Mouse (Mus musculus) gastrocnemius, postnatal 14 days (tissue): ENCODE measurements around the gene Sertad2. TPM values are rescaled to one million over a fixed set of nuclear protein-coding genes. Genes with fewer than 3 reads are reported as not detected.
A peak's percentile ranks its signal among the peaks of the same experiment; 100 is the strongest.

Source experiments
- DNase-seq: peaks from one replicate; pipeline ENCODE4 v3.0.0; 2021; ENCODE audit warnings: mixed read lengths
- intact Hi-C: fragments of 180-260 bp; cut with DNase I; formaldehyde crosslinking; loops from one replicate; pipeline ENCODE4 v1.15.1; 2025; ENCODE audit warnings: low total_unique reads
- total RNA-seq, 2 experiments: library from RNA; stranded (reverse); gene quantifications; 2 replicates each; pipeline ENCODE4 v1.2.3; 2021

Sertad2 gene
- total RNA-seq, 2 experiments from 2014 or later, result 9.6 to 12.0 TPM

DNA sequence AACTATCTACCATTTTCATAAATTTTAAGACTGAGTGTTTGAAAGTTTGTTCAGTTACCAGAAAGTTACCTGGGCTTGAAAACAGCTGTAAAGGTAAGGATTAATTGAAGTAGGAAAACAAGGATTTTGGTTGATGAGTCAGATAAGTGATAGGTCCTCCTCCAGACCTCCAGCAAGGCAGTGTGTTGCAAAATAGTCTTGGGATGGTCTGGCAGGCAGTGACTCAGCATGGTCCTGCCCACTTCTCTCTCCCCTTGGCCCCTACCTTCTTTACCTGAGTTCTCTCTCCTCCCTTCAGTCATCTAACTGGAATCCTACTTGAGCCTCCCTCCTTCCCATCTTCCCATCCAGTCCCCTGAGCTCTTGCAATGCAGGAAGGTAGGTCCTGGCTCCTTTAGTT, 43.1 kb downstream of the Sertad2 start:
- no peak for DNase-seq
- intact Hi-C loops, result no loop called here

DNA sequence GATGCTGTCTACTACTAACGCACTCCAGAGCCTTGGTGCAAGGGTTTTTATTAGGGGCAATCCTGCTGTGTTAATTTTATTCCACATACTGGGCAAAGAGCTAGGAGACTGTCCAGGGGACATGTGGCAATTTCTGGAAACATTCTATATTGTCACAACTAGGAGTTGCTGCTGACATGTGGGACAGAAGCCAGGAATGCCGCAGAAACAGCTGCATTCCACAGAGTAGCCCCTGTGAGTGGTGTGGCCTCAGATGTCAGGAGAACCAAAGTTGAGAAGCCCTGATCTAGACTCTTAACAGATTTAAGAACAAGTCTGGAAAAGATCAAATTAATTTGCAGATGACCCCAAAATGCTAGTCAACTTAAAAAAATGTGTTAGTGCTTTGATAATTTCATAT, 46.3 kb downstream of the Sertad2 start:
- no peak for DNase-seq
- intact Hi-C loops, result no loop called here

DNA sequence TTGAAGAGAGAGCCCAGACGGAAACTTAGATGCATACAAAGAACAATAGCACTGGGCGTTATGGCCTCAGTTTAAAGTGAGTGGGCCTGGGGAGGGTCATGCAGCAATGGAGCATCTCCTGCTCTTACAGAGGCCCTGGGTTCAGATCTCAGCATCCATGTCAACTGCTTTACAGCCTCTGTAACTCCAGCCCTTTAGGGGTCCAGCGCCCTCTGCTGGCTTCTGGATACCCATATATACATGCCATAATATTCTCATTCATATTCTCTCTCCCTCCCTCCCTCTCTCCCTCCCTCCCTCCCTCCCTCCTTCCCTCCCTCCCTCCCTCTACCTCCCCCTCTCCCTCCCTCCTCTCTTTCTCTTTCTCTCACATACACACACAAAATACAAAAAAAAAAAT, 49.0 kb downstream of the Sertad2 start:
- intact Hi-C loops, result no loop called here
- no peak for DNase-seq

DNA sequence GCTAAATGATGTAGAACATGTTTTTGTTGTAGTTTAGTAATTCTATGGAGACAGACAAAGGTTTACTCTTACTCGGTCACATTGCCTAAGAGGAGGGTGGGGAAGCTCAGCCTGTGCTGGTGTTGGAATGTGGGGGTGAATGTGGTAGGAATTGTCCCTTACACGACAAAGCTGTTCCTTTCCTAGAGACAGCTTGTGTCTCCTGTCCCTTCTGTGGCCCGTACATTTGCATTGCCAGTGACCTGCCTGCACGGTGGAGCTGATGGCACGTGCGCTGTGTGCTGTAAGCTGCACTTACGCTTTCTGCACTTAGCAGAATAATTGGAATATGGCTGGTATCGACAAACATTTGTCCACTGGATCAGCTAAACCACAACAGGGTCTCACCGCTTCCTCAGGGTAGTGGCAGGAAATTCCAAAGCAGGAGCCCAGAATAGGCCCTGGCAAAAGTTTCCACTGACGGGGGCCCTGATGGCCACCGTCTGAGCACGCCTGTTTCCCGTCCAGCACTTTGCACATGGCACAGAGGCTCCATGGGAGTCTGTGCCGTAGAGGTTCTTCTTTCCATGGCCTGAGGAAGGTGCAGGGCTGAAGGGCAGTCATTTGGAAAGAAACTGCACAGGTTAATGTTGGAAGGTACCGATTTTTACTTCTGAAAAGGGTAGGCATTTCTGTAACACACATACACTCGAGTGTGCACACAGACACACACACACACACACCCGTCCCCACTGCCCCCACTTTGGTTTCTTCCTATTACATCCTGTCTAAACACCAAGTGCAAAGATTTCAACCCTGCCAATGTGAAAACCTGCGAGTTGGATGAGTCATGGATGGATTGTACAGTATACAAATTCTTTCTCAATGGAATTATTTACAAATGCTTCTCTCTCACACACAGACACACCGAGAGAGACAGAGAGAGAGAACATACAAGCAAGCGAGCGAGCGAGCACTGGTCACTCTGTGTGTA, 51.5 kb downstream of the Sertad2 start:
- intact Hi-C loops, result no loop called here
- no peak for DNase-seq

DNA sequence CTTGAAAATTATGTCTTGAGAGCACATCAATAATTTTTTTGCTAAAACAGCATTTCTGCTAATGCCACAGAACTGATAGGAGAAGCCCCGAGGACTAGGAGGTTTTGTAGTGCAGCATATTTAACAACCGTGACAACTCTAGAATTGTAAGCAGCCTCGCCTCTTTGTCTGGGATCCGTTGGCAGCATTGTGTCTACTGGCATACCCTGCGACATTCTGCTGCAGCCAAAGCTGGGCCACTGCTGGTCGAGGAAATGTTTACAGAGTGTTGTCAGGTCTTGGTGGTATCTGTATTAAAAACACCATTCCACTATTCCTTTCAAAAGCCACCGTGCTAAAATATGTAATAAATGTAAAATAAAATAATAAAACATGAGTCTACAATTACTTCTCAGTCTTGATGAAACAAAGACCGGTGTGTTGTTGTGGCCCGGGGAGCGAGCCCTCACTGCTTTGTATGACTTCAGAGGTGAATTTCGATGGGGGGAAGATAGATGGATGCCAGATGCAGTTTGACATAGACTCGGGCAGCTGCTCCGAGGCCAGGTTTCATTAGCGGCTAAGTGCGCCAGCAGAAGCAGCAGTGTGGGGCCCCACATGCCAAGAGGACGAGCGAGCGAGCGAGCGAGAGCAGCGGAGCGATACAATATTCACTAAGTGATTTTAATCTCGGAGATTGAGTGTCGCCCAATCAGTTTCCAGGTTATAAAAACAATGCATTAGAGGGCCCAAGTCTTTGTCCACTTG, 60.2 kb downstream of the Sertad2 start:
- intact Hi-C loops, result no loop called here
- peak; percentile 50 for DNase-seq

DNA sequence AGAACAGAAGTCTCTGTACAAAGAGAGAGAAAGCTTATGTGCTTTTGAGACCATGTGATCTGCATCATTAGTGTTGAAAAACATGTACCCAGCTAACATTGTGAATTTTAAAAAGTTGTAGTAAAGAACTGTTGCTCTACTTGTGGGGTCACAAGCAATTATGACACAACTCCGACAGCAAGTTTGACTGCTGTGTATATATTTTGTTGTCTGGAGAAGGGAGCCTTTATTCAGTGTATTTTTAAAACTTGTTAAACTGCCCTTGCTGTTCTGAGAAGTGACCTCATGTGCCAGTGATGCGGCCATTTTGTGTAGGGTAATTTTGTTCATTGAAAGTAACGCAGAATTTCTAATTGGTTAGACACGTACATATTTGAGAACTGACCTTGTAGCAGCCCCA, 61.1 kb downstream of the Sertad2 start:
- intact Hi-C loops, result no loop called here
- DNase-seq, result no peak

DNA sequence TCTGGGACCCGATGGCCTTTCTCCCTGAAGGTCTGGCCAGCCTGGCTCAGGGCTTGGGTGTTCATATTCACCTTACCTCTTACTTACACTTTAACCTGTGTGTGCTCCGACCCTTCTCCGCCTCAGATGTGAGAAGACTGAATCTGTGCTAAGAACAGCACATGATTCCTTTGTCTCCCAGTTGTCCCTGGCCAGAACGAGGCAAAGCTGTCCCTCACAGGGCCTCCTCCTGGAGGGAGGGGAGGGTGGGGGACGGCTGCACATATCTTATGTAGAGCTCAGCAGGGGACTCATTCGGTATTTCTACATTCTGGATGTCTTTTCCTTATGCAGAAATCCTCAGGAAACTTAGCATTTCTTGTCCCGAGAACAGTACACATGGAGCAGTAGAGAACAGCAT, 62.6 kb downstream of the Sertad2 start:
- no peak for DNase-seq
- intact Hi-C loops, result no loop called here

DNA sequence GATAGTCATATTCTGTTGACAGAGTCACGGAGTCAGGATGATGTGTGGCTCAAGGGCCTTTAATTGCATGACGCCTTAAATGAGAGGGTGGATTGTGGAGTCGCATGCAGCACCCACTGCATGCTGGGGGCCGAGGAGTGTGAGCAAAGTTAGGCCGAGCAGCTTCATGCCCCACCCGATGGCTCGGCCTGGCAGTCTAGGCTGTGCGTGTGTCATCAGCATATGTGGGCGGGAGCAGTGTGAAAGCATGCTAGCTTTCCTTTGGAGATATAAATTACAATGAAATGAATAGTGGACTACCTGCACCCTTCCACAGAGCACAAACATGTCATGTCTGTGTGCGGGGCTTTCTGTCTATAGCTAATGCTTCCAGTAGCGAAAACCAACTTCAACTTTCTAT, 65.4 kb downstream of the Sertad2 start:
- intact Hi-C loops, result no loop called here
- DNase-seq, result no peak

DNA sequence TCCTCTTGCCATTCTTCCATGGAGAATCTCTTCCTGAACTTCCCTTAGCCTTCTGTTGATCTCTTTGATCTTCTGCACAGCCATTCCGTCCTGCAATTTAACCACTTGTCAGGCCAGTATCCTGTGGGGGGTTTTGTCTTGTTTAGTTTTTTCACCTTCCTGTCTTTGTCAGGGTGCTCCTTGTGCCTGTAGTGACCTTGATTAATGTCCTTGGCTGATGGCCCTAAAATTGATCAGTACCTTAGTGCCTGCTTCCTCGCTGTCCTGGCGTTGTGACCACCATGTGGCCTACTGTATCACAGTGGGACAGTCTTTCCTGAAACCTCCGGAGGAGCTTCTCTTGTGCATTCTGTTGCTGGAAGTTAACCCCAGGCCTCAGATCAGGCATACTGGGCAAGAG, 70.2 kb downstream of the Sertad2 start:
- no peak for DNase-seq
- intact Hi-C loops, result no loop called here

DNA sequence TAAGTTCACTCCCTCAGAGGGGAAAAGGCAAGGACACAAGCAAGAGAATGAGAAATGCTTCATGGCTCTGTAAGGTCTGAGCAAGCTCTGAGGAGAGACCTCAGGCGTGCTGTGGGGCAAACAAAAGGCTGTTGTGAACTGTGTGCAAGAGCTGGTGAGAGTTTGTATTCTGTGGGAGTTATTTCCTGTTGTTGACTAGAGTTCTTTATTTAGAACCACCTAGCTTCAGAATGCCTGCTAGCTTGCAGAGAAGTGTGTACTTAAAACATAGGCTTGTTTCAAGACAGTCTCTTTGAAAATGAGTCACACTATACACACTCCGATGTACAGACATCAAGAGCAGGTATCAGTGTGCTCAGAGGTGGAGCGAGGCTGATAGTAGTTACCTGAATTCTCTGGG, 73.0 kb downstream of the Sertad2 start:
- no peak for DNase-seq
- intact Hi-C loops, result no loop called here

DNA sequence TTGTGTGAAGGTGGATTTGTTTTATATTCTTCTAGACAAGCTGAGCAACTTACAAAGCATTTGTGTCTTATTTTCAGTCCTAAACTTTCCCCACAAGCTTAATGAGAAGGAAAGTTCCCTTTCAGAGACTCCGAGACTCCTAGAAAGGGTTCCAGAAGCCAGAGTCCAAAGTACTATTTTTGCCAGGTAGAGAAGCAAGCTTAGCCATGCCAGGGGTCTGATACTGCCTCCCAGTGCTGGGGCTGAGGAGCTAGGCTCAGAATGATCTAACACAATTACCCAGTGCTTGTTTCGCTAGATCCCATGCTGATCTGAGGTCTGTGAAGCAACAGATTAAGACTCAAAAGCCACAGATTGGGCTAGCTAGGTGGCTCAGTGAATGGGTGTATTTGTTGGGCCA, 84.1 kb downstream of the Sertad2 start:
- no peak for DNase-seq
- intact Hi-C loops, result no loop called here

DNA sequence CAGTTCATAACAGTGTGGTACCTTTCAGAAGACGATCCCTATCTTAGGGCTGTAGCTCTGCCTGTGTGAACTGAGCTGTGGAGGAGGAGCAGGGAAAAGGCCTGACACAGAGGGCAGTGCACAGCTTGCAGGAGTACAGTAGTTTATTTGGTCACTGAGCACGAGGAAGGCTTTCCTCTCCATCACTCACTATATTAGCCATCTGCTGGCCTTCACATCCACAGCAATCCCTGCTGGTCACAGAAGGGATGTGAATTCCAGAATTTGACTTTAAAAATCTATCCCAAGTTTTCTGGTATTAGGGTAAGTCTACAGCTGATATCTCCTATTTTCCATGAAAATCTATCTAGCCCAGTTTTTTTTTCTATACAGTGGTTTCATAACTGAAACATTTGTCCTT, 85.2 kb downstream of the Sertad2 start:
- intact Hi-C loops, result no loop called here
- DNase-seq, result no peak

DNA sequence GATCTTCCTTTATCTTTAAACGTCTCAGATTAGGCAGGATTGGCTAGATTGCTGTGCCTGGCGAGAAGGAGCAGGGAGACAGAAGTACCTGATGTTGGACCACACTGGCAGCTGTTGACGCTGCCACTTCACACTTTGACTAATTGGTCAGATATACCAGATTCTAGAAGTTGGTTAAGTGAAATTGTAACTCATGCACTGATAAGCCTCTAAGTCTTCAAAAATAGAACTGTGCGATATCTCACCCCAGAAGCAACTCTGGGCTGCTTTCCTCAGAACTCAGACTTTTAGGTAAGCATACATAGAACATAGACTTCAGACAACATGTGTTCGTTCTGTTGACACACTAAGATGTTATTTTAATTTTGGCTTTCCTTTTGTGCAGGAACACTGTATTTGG, 86.6 kb downstream of the Sertad2 start:
- intact Hi-C loops, result no loop called here
- no peak for DNase-seq

DNA sequence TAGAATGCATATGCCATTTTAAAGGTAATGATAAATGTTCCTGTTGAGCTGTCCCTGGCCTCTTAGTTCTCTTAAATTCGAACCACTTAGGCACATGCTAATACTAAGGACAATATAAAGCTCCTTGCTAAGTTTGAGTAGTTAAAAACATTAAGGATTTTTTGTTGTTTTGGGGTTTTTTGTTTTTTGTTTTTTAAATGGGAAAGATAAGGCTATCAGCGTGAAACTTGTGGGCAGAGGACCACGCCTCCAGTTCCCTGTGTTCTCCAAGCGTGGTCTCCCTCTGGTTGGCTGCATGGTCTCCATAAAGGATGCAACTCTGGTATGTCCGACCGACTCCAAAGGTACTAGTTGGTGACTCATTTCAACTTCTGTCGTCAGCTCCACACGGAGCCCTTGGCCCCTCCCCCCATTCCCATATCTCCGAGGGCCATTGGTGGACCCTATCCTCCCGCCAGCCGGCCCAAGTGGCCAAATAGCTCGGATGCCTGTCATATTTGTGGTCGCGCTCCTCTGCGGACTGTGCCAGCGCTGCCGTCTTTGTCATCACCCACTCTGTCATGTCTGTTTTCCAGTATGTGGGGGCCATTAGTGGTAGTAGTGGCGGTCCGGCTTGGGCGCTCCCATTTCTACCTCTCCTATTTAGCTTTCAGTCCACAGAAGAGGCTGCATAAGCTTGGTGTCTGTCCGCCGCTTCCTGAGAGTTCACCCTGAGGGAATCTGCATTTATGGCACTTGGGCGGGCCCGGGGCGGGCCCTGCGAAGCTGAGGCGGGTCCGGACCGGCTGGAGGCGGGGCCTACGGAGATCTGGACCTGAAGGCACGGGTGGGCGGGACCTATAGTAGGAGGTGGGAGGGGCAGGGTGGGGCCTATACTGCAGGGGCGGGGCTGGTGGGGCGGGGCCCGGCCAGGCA, 88.2 kb downstream of the Sertad2 start:
- DNase-seq, result peak; percentile 96
- intact Hi-C loops, result no loop called here

DNA sequence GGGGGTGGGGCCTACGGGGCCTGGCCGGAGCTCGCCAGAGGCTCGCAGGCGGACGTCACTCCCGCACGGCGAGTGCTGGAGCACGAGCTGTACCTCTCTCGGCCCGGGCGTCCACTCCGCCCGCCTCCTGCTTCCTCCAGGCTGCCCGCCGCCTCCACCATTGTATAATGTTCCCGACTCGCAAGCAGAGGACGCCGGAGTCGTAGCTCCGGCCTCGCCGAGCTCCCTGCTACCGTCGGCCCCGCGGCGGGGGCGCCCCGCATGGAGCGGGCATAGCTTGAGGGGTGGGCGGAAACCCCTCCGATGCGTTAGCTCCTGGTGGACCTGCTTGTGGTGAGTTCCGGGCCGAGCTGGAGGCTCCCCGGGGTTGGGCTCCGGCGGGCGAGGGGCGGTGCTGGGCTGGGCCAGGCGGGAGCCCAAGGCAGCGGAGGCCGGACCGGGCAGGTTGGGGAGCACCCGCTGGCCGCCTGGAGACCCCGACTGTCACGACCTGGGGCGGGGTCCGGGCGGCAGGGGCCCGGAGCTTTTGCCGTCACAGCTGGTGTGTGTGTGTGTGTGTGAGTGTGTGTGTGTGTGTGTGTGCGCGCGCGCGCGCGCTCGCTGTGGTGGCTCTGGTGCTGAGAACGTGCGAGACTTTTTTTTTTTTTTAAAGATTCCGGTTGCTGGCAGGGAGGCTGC, 89.0 kb downstream of the Sertad2 start:
- peak; percentile 81 for DNase-seq
- intact Hi-C loops, result no loop called here

DNA sequence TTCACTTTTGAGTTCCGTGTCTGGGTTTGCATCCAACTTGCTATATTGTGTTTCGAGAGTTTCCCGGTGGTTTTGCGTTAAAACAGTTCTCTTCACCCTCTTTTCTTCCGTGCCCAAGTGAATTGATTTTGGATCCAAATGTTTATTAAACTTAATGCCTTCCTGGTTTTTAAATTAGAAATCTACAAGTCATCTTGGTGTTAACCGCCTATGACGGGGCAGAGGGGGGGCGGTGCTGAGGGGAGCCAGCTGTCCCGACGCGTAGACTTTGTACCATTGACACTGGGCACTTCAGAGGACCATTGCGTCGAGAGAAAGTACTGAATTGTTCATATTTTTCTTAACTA, 89.5 kb downstream of the Sertad2 start:
- DNase-seq, result peak; percentile 53
- intact Hi-C loops, result no loop called here

DNA sequence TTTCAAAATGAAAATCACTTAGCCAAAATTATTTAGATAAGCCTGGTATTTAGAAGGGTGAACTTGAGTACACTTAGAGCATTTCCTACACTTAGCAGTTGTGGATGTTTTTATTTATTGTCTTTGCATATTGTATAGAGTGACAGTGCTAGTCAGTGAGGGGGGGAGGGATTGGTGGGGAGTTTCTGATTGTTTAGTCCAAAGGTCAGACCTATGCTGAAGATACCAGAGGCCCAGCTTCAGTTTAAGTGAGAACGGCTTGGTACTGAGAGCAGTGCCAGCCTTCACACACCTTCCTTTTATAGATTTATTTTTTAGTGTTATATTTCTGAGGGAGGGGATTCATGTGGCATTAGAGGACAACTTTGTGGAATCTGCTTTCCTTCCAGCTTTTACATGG, 91.5 kb downstream of the Sertad2 start:
- intact Hi-C loops, result no loop called here
- DNase-seq, result no peak

DNA sequence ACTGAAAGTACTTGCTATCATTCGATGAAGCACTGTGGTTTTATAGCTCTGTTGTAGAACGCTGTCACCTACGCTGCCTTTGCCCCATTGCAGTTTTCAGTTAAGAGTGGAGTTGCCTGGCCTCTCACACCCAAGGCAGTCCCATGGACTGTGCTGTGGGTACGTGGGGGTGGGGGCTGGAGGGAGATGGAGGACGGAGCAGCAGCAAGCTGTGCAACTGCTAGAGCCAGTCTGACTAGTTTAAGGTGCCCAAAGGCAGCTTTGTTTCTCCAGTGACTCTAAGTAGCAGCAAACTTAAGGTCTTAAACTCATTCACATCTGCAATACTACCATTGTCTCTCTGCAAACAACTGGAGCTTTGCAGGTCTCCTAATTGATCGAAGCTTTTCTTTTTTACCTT, 92.6 kb downstream of the Sertad2 start:
- intact Hi-C loops, result loop anchor here (5.0 kb wide), 1 partner anchor 93 kb away; the partner anchor contains the start of gene Sertad2
- no peak for DNase-seq

DNA sequence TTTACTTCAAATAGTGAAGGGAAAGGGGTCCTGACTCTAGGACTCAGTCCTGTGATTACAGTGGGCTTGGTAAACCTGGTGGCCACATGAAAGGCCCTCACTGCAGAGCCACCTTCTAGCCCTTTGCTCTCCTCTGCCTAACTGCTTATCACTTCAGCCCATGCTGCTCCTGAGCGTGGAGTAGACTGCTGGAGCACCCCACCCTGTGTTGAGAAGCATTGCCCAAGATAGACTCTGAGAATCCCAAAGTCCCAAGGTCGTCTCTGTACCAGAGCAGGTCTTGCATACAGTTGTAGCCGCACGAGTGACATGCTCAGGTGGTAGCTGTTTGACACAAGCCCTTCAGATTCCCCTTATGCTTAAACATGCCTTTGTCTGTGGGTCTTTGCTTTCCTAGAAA, 93.1 kb downstream of the Sertad2 start:
- intact Hi-C loops, result loop anchor here (5.0 kb wide), 1 partner anchor 94 kb away; the partner anchor contains the start of gene Sertad2
- DNase-seq, result no peak
